Mouse (Mus musculus) layer of hippocampus, adult 9-11 months (tissue): ENCODE measurements at regions not wholly inside any gene's neighbourhood (a gene's known extent, or its start where the extent isn't known, plus 50 kb on each side); places are given as distances from the start of the nearest gene placed in this dataset.

Experiments used
- DNase-seq: peaks from one replicate; pipeline ENCODE4 v3.0.0; 2022

DNA sequence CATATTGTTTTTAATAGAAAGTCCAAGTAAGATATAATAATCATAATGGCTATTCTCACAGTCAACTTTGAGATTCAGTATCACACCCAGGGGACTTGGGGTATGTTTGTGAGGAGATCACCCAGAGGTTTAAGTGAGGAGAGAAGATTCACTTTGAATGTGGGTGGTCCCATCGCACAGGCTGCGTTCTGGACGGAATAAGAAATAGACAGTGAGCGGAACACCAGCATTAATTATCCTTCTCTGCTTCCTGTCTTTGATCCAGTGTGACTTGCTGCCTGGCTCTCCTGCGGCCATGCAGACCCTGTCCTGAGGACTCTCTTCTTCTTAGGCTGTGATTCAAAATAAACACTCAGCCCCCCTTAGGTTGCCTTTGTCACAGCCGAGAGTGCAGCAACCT lies 60.6 kb upstream of the Kras start:
- no peak for DNase-seq

DNA sequence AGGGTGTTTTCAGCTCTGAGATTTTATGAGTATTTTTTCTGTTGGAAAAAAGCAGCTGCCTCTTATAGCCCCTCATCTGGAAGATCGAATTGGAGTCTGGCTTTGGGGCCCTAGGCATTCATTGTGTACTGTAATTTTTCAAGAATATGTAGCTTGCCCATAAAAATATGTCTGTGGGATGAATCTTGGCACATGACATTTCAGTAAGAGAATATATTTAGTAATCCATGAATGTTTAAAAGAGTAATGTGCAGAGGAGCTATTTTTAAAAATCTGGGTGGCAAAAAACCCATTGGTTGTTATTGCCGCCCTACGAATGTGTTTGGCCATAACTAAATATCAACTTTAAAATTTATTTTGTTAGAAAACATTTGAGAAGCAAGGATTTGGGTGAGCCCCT lies 59.0 kb upstream of the Kras start:
- no peak for DNase-seq

DNA sequence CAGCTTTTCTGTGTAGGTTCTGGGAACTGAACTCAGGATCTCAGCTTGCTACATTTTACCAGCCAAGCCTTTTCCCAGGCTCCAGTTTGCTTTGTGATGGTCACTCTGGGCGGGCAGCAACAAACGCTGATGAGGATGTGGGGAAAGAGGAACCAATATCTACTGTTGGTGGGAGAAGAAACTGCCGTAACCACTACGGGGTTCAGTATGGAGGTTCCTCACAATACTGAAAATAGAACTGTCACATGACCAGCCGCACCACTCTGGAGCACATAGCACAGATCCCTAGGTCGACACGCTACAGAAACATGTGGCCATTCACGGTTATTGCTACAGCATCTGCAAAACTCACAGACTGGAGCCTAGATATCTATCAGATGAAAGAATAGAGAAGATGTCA lies 57.2 kb upstream of the Kras start:
- peak; percentile 67 for DNase-seq

DNA sequence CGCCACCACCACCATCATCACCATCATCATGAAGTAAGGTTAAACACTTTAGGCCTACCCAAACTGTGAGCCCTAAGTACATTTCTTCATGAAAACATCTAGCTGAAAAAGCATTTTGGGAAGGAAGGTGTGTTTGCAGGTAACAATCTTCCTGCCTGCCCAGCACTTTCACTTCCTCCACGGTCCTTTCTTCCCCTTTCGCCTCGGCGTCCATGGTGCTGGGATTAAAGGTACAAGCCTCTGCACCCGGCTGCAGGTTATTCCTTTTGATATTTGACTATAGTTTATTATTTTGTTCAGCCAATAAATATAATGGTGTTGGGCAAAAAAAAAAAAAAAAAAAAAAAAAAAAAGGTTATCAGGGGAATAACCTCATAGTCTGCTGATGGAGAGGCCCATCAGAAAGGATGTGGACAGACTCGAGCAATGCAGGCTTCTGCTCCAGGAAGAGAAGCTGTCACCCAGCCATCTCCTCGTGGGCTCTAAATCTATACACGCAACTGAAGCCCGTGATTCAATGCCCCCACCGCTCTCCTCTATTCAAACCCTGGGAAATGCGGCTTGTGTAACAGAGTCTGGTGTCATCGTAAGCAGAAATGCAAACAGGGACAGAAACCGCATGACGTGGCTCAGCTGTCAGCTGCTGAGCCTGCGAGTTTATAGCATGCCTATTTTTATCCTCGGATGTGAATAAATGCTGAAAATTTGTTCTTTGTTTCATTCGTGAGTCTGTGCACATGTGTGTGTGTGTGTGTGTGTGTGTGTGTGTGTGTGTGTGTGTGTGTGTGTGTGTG lies 56.5 kb upstream of the Kras start:
- DNase-seq, result peak; percentile 90

DNA sequence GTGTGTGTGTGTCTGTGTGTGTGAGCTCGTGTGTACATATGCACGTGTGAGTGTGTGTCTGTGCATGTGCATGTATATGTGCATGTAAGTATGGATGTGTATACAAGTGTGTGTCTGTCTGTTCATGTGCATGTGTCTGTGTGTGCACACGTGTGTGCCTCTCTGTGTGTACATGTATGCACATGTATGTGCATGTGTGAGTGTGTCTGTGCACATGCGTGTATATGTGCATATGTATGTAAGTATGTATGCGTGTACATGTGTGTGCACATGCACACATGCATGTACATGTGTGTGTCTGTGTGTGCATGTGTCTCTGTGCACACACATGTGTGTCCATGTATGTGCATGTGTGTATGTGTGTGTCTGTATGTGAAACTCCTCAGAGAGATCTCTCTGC lies 55.6 kb upstream of the Kras start:
- no peak for DNase-seq

DNA sequence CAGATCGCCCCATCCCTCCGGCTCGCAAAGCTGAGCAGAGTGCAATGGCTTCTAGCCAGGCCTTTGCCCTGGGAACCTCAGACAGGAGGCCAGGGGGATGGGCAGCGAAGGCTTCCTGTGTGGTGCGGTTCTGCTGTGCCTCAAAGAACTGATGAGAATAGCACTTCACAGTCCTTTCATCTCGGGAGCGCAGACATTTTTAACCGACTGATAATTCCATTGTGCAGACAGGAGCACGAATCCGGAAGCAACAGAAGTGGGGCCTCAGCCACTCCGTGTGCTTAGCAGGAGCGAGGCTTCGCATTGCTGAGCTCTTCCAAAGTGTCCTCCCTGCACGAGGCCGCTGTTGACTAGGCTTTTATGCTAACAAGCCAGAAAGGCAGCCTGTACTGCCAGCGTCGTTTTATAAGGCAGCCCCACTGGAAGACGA lies 53.6 kb upstream of the Kras start:
- DNase-seq, result peak; percentile 55

DNA sequence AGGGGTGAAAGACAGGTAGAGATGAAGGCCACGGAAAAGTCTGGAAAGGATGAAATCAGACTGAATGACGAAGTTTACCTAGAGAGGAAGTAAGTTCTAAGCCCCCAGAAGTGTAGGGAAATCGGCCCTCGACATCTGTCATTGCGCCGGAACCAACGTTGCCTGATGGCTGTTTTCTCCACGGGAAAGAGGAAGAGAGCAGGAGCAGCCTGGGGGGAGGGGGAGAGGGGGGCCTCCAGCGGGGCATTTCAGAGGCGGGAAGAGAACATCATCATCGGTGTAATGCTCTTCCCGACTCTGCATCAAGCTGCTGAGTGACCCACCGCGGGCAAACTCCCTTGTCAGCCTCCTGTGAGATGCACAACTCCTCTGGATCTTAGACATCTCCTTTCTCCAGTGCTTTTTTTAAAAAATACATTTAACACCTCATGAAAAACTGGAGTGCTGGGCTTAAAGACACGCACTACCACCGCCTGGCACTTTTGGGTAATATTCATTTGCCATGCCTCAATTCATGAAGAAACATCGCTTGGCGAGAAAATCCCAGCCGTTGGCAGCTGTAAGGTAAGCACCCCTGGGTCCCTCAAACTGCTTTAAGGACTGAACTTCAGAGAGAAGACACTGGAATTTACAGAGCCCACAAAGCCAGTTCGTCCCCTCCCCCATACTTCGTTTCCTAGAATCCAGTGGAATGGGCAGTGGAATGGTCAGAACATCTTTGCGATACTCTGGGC lies 53.0 kb upstream of the Kras start:
- peak; percentile 11 for DNase-seq

DNA sequence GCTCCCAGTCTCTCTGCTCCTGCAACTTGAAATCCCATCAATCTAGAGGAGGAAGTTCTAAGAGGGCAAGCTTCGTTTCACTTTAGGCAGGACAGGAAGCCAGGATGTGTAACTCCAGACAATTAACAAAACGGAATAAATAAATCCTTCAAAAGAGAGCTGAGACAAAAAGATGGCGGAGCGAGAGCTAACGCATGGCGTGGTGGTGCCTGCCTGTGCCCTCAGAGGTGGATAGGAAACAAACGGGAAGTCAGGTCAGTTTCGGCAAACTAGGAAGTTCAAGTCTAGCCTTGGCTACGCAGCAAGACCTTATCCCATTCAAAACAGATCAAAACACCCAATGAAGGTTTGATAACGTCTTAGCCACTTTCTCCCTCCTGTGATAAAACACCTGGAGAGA lies 52.1 kb upstream of the Kras start:
- DNase-seq, result no peak

DNA sequence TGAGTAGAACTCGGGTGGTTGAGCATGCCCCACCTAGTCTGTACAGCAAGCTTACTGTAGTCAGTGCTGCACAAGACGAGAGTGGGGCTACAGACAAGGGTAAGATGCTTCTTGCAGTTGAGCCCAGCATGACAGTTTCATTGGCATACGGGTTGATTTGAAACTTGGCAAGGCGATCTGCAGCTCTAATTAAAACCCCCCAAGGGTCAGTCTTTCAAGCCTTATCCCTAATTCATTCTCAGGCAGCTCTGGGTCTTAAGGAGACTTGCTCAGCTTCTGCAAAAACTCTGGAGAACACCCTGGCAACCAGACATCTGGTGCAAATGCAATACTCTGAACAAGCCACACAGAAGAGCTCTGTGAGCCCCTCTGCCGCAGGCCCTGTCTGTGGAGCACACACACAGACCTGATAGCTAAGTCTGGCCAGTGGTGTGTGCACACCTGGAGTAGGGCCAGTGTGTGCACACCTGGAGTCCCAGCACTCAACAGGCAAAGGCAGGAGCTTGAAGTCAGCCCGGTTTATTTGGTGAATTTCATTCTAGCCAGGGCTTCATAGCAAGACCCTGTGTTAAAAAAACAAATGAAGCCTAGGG lies 50.3 kb upstream of the Kras start:
- no peak for DNase-seq
